Mouse (Mus musculus): ENCODE results near the gene Kcnj14. TPM values are rescaled to one million over a fixed set of nuclear protein-coding genes. Genes with fewer than 3 reads are reported as not detected.
A peak's percentile ranks its signal among the peaks of the same experiment; 100 is the strongest.

Kcnj14 gene
- polyA plus RNA-seq, 1 experiment from 2014 or later = 0.79 TPM

DNA sequence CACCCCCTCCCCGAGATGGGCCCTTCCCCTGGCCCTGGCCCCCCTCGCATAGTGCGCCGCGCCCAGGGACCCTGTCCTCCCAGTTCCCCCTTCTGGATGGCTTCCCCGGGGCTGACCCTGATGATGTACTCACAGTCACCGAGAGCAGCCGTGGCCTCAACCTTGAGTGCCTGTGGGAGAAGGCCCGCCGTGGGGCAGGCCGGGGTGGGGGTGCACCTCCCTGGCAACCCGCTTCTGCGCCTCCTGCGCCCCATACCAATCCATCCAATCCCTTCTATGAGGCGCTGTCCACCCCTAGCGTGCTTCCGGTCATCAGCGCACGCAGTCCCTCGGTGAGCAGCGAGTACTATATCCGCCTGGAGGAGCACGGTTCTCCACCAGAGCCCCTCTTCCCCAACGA lies 31.3 kb downstream of the Kcnj14 start:
- Histone ChIP-seq H3K9ac (no peak overlapping the region), H3K36me3 (no peaks in the 10 kb centered on the region), H3K27me3 (peaks cover 16% of the 10 kb centered on the region), H3K4me3 (no peak overlapping the region), H3K4me2 (no peak overlapping the region), H3K9me3 (no peaks in the 10 kb centered on the region), H3K4me1 (peaks cover 12% of the 10 kb centered on the region; the same call in 1 of the 2 replicates), H3K27ac (no peak overlapping the region)
- 79% methylated on average over 24 of the region's 24 CpGs for WGBS
- ATAC-seq (ENCODE audit: borderline replicate concordance, extremely low read depth, low FRiP score, low TSS enrichment) = no peak

DNA sequence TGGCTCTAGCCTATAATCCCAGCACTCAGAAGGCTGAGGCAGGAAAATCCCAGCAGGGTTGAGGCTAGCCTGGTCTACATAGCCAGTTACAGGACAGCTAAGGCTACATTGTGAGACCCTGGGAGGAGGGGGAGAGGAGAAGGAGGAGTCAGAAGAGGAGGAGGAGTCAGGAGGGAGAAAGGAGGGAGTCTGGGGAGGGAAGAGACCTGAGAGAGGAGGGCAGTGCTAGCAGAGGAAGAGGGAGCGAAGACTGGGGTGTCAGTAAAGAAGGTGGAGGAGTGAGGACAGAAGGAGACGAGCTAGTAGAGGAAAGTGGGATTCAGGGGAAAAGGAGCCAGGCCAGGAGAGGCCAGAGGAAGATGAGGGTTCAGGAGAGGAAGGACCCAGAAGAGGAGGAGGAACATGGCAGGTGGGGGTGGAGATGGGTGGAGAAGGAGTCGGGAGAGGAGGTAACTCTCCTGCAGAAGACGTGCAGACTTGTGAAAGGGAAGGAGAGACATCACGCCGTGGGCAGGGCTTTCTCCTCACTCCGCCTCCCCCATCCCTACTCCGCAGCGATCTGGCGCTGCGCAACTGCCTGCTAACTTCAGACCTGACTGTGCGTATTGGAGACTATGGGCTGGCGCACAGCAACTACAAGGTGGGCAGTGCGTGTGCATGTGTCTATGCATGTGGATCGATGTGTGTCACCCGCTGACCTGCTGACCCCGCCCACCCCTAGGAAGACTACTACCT lies 32.7 kb downstream of the Kcnj14 start:
- ATAC-seq (ENCODE audit: borderline replicate concordance, extremely low read depth, low FRiP score, low TSS enrichment) = no peak
- peaks cover 6% of the 10 kb centered on the region for H3K27me3 ChIP-seq
- H3K4me3 ChIP-seq = no peak overlapping the region
- no peaks in the 10 kb centered on the region for H3K9me3 ChIP-seq
- no peaks in the 10 kb centered on the region for H3K36me3 ChIP-seq
- H3K4me2 ChIP-seq = no peak overlapping the region
- H3K9ac ChIP-seq = no peak overlapping the region
- no peak overlapping the region for H3K27ac ChIP-seq
- peaks cover 8% of the 10 kb centered on the region for H3K4me1 ChIP-seq
- 76% methylated on average over 17 of the region's 17 CpGs for WGBS

DNA sequence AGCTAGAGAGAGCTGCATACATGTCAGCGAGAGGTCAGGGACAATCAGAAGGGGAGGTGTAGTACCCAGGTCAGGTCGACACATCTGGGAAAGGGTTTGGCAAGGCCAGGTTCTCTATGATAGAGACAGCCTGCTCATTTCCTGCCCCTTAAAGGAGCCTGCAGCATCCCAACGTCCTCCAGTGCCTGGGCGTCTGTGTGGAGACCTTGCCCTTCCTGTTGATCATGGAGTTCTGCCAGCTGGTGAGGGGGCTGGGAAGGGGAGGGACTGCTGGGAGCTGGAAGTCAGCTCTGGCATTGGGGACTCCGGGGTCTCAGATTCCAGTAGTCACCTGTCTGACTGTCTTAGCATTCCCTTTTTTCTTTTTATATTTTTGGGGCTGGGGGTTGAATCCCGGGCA lies 33.9 kb downstream of the Kcnj14 start:
- Histone ChIP-seq H3K9me3 (no peaks in the 10 kb centered on the region), H3K27ac (no peak overlapping the region), H3K9ac (no peak overlapping the region), H3K4me2 (no peak overlapping the region), H3K4me1 (peaks cover 20% of the 10 kb centered on the region), H3K4me3 (no peak overlapping the region), H3K27me3 (peaks cover 3% of the 10 kb centered on the region; the same call in 1 of the 2 replicates), H3K36me3 (no peaks in the 10 kb centered on the region)
- ATAC-seq (ENCODE audit: borderline replicate concordance, extremely low read depth, low FRiP score, low TSS enrichment) = no peak
- WGBS = 46% methylated on average over 6 of the region's 6 CpGs

DNA sequence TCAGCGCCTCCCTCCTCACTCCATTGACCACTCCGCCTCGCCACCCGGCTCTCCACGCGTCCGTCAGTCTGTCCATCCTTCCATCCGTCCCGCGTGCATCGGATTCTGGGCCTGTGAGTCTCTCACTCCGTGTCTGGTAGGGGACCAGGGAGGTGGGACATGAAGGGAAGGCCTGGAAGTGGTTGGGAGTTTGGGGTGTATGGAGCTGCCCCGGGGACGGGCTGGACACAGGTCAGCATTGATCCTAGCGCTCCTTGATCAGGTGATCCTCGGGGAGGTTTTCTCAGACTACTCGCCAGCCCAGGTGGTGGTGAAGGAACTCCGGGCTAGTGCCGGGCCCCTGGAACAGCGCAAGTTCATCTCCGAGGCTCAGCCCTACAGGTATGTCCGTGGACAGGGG lies 36.9 kb downstream of the Kcnj14 start:
- H3K27me3 ChIP-seq = peaks cover 22% of the 10 kb centered on the region

DNA sequence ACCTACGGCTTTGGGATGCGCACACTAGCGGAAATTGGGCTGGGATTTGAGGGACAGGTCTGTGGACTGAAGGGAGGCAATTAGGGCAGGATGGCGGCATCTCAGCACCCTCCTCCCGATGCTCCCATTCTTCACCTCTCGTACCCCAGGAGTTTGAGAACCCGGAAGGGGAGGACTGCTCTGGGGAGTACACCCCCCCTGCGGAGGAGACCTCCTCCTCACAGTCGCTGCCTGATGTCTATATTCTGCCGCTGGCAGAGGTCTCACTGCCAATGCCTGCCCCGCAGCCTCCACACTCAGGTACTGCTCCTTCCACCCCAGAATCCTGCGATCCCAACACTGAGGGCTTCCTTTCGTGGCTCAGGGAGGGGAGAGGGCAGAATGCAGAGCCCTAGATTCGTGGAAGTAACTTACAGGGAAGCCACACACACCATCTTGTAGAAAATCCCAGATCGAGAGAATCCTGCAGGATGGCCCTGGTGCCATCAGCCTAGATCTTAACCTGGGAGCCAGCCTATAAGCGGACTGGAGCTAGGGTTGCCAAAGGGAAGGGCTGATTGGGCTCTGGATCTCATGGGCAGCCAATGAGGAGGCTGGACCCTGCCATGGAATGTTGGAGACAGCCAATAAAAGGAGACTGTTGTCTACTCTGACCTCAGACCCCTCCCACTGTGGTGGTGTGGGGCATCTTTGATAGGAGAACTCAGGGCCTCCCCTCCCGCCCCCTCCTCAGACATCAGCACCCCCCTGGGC lies 37.7 kb downstream of the Kcnj14 start:
- H3K36me3 ChIP-seq = no peaks in the 10 kb centered on the region
- peak; percentile 20; the same call in 1 of the 2 replicates for ATAC-seq (ENCODE audit: borderline replicate concordance, extremely low read depth, low FRiP score, low TSS enrichment)
- H3K27ac ChIP-seq = no peak overlapping the region
- peaks cover 45% of the 10 kb centered on the region for H3K4me1 ChIP-seq
- peaks cover 29% of the 10 kb centered on the region for H3K27me3 ChIP-seq
- H3K9ac ChIP-seq = no peak overlapping the region
- H3K4me3 ChIP-seq = peak overlapping the region; percentile 53
- H3K4me2 ChIP-seq = peak overlapping the region; percentile 77
- WGBS = 7% methylated on average over 17 of the region's 17 CpGs
- H3K9me3 ChIP-seq = no peaks in the 10 kb centered on the region

More for the DNA sequence above, 36.9 kb downstream of the Kcnj14 start:
- no peak overlapping the region for H3K4me3 ChIP-seq
- H3K9me3 ChIP-seq = no peaks in the 10 kb centered on the region
- ATAC-seq (ENCODE audit: borderline replicate concordance, extremely low read depth, low FRiP score, low TSS enrichment) = no peak
- peaks cover 45% of the 10 kb centered on the region for H3K4me1 ChIP-seq
- 80% methylated on average over 22 of the region's 22 CpGs for WGBS
- no peak overlapping the region for H3K9ac ChIP-seq
- H3K4me2 ChIP-seq = peak overlapping the region; percentile 77; the same call in 1 of the 2 replicates
- H3K36me3 ChIP-seq = no peaks in the 10 kb centered on the region
- H3K27ac ChIP-seq = no peak overlapping the region

DNA sequence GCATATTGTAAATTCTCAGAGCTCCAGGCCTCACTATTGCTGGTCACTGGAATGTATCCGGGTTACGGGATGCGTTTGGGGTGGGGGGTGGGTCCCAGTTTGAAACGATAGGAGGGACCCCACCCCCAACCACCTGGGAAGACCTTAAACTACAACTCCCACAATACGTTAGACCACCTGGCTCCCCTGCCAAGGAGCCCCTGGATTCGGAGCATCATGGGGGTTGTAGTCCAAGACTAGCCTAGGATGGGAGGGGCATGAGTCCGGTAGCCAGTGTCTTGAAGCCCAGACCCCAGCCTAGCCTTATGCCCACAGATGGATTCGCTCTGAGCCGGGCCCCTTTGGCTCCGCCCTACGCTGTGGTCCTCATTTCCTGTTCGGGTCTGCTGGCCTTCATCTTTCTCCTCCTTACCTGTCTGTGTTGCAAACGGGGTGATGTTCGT lies 38.4 kb downstream of the Kcnj14 start:
- peak overlapping the region; percentile 20; the same call in 1 of the 2 replicates for H3K27ac ChIP-seq
- peak; percentile 25; the same call in 1 of the 2 replicates for ATAC-seq (ENCODE audit: borderline replicate concordance, extremely low read depth, low FRiP score, low TSS enrichment)
- peaks cover 45% of the 10 kb centered on the region for H3K4me1 ChIP-seq
- peaks cover 29% of the 10 kb centered on the region for H3K27me3 ChIP-seq
- peak overlapping the region; percentile 53 for H3K4me3 ChIP-seq
- under 1% methylated on average over 14 of the region's 14 CpGs for WGBS
- no peaks in the 10 kb centered on the region for H3K36me3 ChIP-seq
- H3K9me3 ChIP-seq = no peaks in the 10 kb centered on the region
- peak overlapping the region; percentile 43; the same call in 1 of the 2 replicates for H3K9ac ChIP-seq
- peak overlapping the region; percentile 77 for H3K4me2 ChIP-seq

DNA sequence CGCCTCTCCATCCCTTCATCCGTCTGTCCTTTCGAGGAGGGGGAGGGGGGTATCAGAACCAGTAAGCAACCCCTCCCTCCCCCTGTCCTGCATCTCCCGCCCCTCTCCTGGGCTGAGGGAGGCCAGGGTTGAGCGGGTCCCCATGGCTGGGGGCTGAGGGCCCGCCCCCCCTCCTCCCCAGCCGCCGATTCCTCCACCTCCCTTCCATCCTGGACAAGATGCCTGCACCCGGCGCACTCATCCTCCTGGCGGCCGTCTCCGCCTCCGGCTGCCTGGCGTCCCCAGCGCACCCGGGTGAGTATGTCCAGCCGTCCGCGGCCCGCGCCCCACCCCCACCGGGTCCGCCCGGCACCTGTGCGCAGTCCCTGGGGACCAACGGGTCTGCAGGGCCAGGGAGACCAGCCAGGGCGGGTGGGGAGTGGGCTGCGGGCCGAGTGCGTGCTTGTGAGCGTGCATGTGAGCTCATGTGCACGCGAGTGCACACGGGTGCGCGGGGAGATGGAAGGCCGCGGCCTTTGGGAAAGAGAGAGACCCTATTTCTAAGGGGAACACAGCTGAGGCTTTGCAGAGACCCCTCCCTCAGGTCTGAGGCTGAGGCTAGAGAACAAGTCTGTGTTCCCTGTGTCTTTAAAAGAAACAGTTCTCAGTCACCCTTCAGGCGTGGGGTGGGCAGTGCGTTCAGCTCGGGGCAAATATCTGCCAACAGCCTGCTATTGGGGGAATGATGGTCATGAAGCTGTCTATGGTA lies 39.0 kb downstream of the Kcnj14 start:
- Histone ChIP-seq H3K4me1 (peaks cover 42% of the 10 kb centered on the region), H3K9ac (peak overlapping the region; percentile 43), H3K36me3 (no peaks in the 10 kb centered on the region), H3K9me3 (no peaks in the 10 kb centered on the region), H3K4me2 (peak overlapping the region; percentile 77), H3K27me3 (peaks cover 29% of the 10 kb centered on the region), H3K4me3 (peak overlapping the region; percentile 53), H3K27ac (peak overlapping the region; percentile 20; the same call in 1 of the 2 replicates)
- under 1% methylated on average over 38 of the region's 42 CpGs for WGBS
- ATAC-seq (ENCODE audit: borderline replicate concordance, extremely low read depth, low FRiP score, low TSS enrichment) = no peak; the same call in 1 of the 2 replicates

DNA sequence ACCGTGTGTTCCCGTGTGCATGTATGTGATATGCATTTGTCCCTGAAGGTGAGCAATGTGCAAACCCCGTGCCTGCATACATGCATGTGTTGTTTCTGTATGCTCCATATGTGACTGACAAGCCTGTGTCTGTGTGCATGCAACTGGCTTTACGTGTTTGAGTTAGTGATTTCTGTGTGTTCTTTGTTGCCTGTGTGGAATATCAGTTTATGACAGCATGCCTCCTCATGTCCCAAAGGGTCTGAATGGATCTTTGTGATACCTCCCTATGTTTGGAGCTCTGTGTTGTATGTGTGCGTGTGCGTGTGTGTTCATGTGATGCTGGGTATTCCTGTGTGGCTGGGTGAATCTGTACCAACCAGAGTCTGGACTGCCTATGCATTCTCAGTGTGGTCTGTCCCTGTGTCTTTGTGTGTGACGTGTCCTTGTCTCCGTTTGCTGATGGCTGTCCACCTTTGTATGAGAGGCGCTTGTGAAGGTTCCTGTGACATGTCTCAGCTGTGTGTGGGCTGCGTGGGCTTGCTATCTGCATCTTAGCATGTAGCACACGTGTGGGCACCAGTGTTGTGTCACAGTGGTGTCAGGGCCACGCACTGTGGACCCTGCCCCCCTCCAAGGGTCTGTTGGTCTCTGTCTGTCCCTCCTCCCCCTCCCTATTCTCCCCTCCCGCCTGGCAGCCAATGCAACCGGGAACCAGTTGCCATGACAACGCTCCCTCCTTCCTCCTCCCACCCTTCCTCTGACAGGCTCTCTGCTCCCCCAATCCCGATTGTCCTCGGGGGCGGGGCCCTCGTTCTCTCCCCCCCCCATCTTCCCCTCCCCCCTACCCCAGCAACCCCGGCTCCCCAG lies 39.8 kb downstream of the Kcnj14 start, which contains the start of gene Sult2b1:
TSS of gene Sult2b1 (minus strand) at position 146 of the 849 bp plus-strand sequence.
- peak within 1 kb of the TSS; percentile 49 for H3K9ac ChIP-seq
- no peaks in the 10 kb centered on the region for H3K36me3 ChIP-seq
- H3K4me1 ChIP-seq = peaks cover 40% of the 10 kb centered on the region
- 21% methylated on average over 20 of the region's 20 CpGs for WGBS
- ATAC-seq (ENCODE audit: borderline replicate concordance, extremely low read depth, low FRiP score, low TSS enrichment) = no peak; the same call in 1 of the 2 replicates
- peaks cover 29% of the 10 kb centered on the region for H3K27me3 ChIP-seq
- H3K4me3 ChIP-seq = peak within 1 kb of the TSS; percentile 62
- peak within 1 kb of the TSS; percentile 86 for H3K4me2 ChIP-seq
- H3K27ac ChIP-seq = peak within 1 kb of the TSS; percentile 50; the same call in 1 of the 2 replicates
- H3K9me3 ChIP-seq = no peaks in the 10 kb centered on the region

DNA sequence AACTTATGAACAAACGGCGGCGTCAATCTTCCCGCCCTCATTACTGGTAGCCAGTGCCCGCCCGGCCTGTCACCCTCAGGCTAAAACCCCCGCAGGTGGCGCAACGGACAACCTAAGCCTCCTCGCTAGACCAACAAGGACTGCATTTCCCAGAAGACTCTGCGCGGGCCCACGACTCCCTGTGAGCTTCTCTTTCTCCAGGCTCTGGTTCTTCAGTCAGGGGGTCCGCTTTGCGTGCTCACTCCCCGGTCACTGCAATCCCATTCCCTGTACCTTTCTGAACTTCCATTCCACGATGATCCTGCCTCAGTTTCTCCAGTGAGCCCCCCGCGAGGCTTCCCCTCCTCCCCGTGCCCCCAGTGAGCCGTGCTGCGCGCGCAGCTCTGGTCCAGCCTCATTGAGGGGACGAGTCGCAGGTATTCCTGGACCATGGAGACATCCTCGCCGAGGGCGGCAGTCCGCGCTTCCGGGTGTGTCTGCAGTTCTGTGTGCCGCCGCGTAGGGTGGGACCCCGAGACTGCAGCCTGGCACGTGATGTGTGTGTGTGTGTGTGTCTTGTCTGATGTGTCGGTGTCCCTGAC lies 41.0 kb downstream of the Kcnj14 start, which contains the start of gene Lmtk3:
TSS of gene Lmtk3 (plus strand) at position 228 of the 581 bp plus-strand sequence.
- Histone ChIP-seq H3K9me3 (no peaks in the 10 kb centered on the region), H3K36me3 (no peaks in the 10 kb centered on the region), H3K4me2 (peak within 1 kb of the TSS; percentile 86), H3K27me3 (peaks cover 35% of the 10 kb centered on the region), H3K27ac (peak within 1 kb of the TSS; percentile 50; the same call in 1 of the 2 replicates), H3K9ac (peak within 1 kb of the TSS; percentile 49), H3K4me3 (peak within 1 kb of the TSS; percentile 62), H3K4me1 (peaks cover 46% of the 10 kb centered on the region)
- 1% methylated on average over 38 of the region's 38 CpGs for WGBS
- ATAC-seq (ENCODE audit: borderline replicate concordance, extremely low read depth, low FRiP score, low TSS enrichment) = peak; percentile 55

DNA sequence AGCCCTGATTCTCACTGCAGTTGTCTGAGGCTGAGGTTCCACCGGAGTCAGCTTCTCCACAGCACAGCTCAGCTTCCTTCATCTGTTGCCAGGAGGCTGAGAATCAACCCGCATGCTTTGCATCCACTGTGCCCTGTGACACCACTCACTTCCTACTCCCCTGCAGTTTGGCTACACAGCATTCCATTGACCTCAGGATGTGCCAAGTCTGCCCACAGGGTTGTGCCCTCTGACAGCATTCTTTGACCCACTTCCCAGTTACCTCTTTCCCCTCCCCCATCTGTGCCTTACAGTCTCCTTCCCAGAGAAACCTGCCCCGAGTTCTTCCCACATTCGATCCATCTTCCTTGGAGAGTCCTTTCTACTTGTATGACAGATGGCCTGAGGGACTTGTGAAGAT lies 42.3 kb downstream of the Kcnj14 start:
- H3K4me2 ChIP-seq = no peak overlapping the region
- ATAC-seq (ENCODE audit: borderline replicate concordance, extremely low read depth, low FRiP score, low TSS enrichment) = no peak
- H3K4me1 ChIP-seq = peaks cover 46% of the 10 kb centered on the region
- no peak overlapping the region for H3K27ac ChIP-seq
- H3K27me3 ChIP-seq = peaks cover 39% of the 10 kb centered on the region
- H3K36me3 ChIP-seq = no peaks in the 10 kb centered on the region
- no peak overlapping the region for H3K9ac ChIP-seq
- no peaks in the 10 kb centered on the region for H3K9me3 ChIP-seq
- WGBS = 48% methylated on average over 4 of the region's 4 CpGs
- no peak overlapping the region for H3K4me3 ChIP-seq

Measured in lung, embryonic 15.5 days (tissue).